Mouse (Mus musculus) stomach, postnatal 0 days (tissue): Measurements from ENCODE around the gene Vsig4. TPM values are rescaled to one million over a fixed set of nuclear protein-coding genes. Genes with fewer than 3 reads are reported as not detected.
"Not testable (repeated sequence)": the region's sequence is repeated elsewhere in the genome, so short reads cannot be mapped to it uniquely, and the experiment has no call there.

Source experiments
- ATAC-seq: fragments of 200-750 bp; cut with Nextera tagmentation; 2 replicates; pipeline ENCODE4 v1.8.0; 2017; ENCODE audit not compliant: low FRiP score, low TSS enrichment
- DNase-seq: peaks from one replicate; pipeline ENCODE4 v3.0.0-alpha.2; 2016; ENCODE audit warnings: low spot score
- H3K27ac ChIP-seq: fragments of 300-500 bp; sonication (generic); replicated peaks from 2 replicates; pipeline ENCODE4 v1.5.1; 2014; ENCODE audit warnings: mild to moderate bottlenecking, control low read depth
- H3K27me3 ChIP-seq: fragments of 300-500 bp; sonication (generic); 2 replicates; pipeline ENCODE4 v1.6.1; 2014; ENCODE audit warnings: low read length; ENCODE audit not compliant: control insufficient read depth, insufficient read depth
- H3K36me3 ChIP-seq: fragments of 300-500 bp; sonication (generic); 2 replicates; pipeline ENCODE4 v1.6.1; 2014; ENCODE audit warnings: low read length, mixed read lengths; ENCODE audit not compliant: control insufficient read depth, insufficient read depth
- H3K4me1 ChIP-seq: fragments of 300-500 bp; sonication (generic); replicated peaks from 2 replicates; pipeline ENCODE4 v1.6.1; 2014; ENCODE audit warnings: antibody characterized with exemption; ENCODE audit not compliant: control insufficient read depth, insufficient read depth
- H3K4me2 ChIP-seq: fragments of 300-500 bp; sonication (generic); replicated peaks from 2 replicates; pipeline ENCODE4 v1.6.1; 2014; ENCODE audit warnings: low read depth, mild to moderate bottlenecking, control low read depth, moderate library complexity
- H3K4me3 ChIP-seq: fragments of 300-500 bp; sonication (generic); 2 replicates; pipeline ENCODE4 v1.5.1; 2014; ENCODE audit warnings: low read depth, low read length, control low read depth
- H3K9ac ChIP-seq: fragments of 300-500 bp; sonication (generic); 2 replicates; pipeline ENCODE4 v1.6.1; 2014; ENCODE audit warnings: mild to moderate bottlenecking, low read length, control low read depth, mixed read lengths
- H3K9me3 ChIP-seq: fragments of 300-500 bp; sonication (generic); 2 replicates; pipeline ENCODE4 v1.6.1; 2016; ENCODE audit warnings: low read length; ENCODE audit not compliant: control insufficient read depth
- CTCF ChIP-seq: IDR thresholded peaks from 2 replicates; pipeline ENCODE4 v1.5.1; 2016; ENCODE audit warnings: antibody characterized with exemption, low read depth, mild to moderate bottlenecking, moderate library complexity
- EP300 ChIP-seq: optimal IDR thresholded peaks from 2 replicates; pipeline ENCODE3; 2016; ENCODE audit warnings: antibody characterized with exemption
- WGBS: fragments of 180-500 bp; shearing (Covaris S2); extraction: QIAGEN DNeasy Blood & Tissue Kit; methylation state at CpG from one replicate; pipeline ENCODE4 v1.1.7; 2014; 5-methylcytosine and 5-hydroxymethylcytosine counted together
- microRNA counts: library from miRNA; unstranded; fragments of <30 nt; microRNA quantifications from one replicate; lab custom pipeline; 2015
- microRNA-seq: library from miRNA; unstranded; fragments of <30 nt; microRNA quantifications from one replicate; pipeline ENCODE4, GENCODE M21; 2016
- polyA plus RNA-seq: library from polyadenylated mRNA; unstranded; fragments of >200 nt; fragmentation: Nextera tagmentation; extraction: Ambion mirVana; gene quantifications from 2 replicates; pipeline ENCODE4 v1.2.1, GENCODE M21; 2015

Vsig4 gene
- polyA plus RNA-seq, 1 experiment from 2014 or later, result not detected

DNA sequence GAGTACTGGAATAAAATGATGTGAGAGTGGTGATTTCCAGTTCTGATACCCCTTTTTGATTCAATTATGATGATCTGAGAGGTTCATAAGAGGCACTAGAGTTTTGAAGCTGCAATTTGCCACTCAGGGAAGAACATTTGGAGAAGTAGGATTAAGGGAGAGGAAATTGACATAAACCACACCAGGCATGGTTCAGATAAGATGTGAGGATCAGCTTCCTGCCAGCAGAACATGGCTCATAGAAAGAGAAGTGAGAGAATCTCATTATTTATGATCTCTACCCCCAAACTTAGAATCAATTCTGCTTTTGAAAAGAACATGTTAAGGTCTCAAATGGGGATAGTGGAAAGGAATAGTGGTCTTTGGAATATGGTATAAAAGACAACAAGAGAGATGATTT is 66.2 kb downstream of the Vsig4 start:
- Histone ChIP-seq H3K4me2 (no peak overlapping the region), H3K36me3 (no peaks in the 10 kb centered on the region), H3K4me3 (no peak overlapping the region), H3K27ac (no peak overlapping the region), H3K4me1 (no peaks in the 10 kb centered on the region), H3K27me3 (no peaks in the 10 kb centered on the region), H3K9ac (no peak overlapping the region), H3K9me3 (no peaks in the 10 kb centered on the region)
- ATAC-seq, result no peak
- no peak for DNase-seq
- no peak for TF ChIP-seq EP300

DNA sequence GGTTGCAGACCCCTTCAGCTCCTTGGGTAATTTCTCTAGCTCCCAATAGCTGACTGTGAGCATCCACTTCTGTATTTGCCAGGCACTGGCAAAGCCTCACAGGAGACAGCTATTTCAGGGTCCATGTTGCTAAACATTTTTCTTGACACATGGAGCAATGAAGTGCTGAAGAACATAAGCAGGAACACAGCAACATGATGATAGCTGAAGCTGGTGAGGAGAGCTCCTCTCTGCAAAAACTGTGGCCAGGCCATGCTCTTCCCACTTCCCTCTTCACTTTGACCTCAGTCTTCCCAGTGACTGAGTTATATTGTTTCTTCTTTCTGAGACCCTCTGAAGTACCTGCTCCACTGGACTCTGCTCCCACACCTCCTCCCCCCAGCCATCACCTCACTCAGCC is 67.8 kb downstream of the Vsig4 start:
- DNase-seq (no peak), ATAC-seq (no peak)
- TF ChIP-seq CTCF (no peak), EP300 (no peak)
- Histone ChIP-seq H3K4me3 (no peak overlapping the region), H3K9me3 (no peaks in the 10 kb centered on the region), H3K27me3 (no peaks in the 10 kb centered on the region), H3K36me3 (no peaks in the 10 kb centered on the region), H3K4me2 (no peak overlapping the region), H3K9ac (no peak overlapping the region), H3K4me1 (no peaks in the 10 kb centered on the region), H3K27ac (no peak overlapping the region)

DNA sequence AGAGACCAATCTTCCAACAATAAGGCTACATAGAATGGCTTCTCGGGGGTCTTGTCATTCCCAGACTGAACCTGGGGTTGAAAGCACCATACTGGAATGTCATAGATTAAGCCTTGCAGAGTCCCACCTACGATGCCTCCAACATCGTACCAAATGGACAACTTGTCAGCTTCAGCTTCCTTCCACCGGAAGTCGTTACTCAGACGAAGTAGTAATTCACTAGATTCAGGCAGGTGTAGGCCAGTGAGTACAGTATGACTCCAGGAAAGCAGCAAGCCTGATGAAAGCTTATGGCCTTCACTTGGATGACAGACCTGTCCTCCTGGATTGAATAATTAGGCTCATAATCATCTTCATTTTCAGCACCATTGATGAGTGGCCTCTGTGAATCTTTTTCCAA is 69.0 kb downstream of the Vsig4 start:
- Histone ChIP-seq H3K4me2 (no peak overlapping the region), H3K9me3 (no peaks in the 10 kb centered on the region), H3K4me3 (no peak overlapping the region), H3K27ac (no peak overlapping the region), H3K36me3 (no peaks in the 10 kb centered on the region), H3K4me1 (no peaks in the 10 kb centered on the region), H3K27me3 (no peaks in the 10 kb centered on the region), H3K9ac (no peak overlapping the region)
- no peak for ATAC-seq
- TF ChIP-seq CTCF (no peak), EP300 (no peak)
- 86% methylated on average over 6 of the region's 6 CpGs for WGBS
- DNase-seq, result no peak

DNA sequence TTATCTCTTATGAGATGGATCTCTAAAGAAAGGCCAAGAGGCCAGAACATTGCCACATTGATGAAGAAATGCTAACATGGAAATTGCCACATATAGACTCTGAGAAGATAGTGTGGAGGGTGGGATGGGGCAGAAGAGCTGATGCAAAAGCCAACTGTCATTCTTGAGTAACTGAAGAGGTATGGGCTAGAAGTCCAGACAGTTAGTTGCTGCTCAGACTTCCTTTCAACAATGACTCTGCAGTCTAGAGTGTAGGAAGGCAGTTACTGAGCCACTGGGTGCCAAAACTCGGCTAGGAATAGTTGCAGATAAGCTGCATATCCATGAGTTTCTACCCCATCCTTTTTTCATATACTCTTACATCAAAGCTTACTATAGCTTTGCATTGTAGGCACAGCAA is 75.2 kb downstream of the Vsig4 start:
- no peak overlapping the region for H3K27ac ChIP-seq
- H3K36me3 ChIP-seq, result no peaks in the 10 kb centered on the region
- H3K9ac ChIP-seq, result no peak overlapping the region
- DNase-seq, result no peak
- H3K4me1 ChIP-seq, result no peaks in the 10 kb centered on the region
- TF ChIP-seq CTCF (no peak), EP300 (no peak)
- H3K4me3 ChIP-seq, result no peak overlapping the region
- no peak overlapping the region for H3K4me2 ChIP-seq
- no peaks in the 10 kb centered on the region for H3K9me3 ChIP-seq
- 32% methylated on average over 1 of the region's 1 CpGs for WGBS
- no peaks in the 10 kb centered on the region for H3K27me3 ChIP-seq
- ATAC-seq, result no peak

DNA sequence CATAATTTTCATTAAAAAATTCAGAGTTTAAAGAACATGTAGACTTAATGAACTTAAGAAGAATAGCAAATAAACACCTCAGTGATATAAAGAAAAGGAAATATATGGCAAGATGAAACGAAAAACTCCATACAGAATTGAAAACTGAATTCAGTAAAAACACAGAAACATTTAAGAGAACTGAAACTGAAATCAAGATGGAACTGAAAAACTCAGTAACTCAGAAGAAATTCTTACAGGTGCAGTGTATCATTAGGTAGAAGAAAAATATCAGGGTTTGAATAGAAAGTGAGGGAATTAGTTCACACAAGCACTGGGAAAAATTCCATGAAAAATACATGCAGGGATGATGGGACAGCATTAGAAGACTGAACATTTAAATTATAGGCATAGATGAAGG is 86.4 kb downstream of the Vsig4 start:
- Histone ChIP-seq H3K4me3 (no peak overlapping the region), H3K9ac (no peak overlapping the region), H3K27me3 (no peaks in the 10 kb centered on the region), H3K4me1 (no peaks in the 10 kb centered on the region), H3K27ac (no peak overlapping the region), H3K36me3 (no peaks in the 10 kb centered on the region), H3K4me2 (no peak overlapping the region), H3K9me3 (no peaks in the 10 kb centered on the region)
- WGBS, result 37% methylated on average over 1 of the region's 1 CpGs
- TF ChIP-seq CTCF, result no peak
- no peak for TF ChIP-seq EP300
- no peak for ATAC-seq
- DNase-seq, result no peak

- H3K9ac ChIP-seq, H3K27ac ChIP-seq, DNase-seq, ATAC-seq, H3K4me1 ChIP-seq, H3K9me3 ChIP-seq, H3K27me3 ChIP-seq, H3K4me2 ChIP-seq, H3K36me3 ChIP-seq, H3K4me3 ChIP-seq: not testable (repeated sequence)
- 0 out of 2 replicates have a peak, but pooled peaks have one; percentile 12 for TF ChIP-seq CTCF
- 77% methylated on average over 3 of the region's 3 CpGs for WGBS
Measured at GRCm38 (mm10) chrX:96205143-96205542, 88.1 kb downstream of the Vsig4 start.

MicroRNA genes within 50 kb of the gene (microRNA counts, 519-probe panel; counts per million panel counts)
- 5,051 counts per million, percentile 56 among the panel's probes with 10 or more counts for microRNA mmu-miR-223 (lab: Ali Mortazavi, UCI)

Small RNAs within 50 kb of the gene (microRNA-seq; reads per million reads assigned to microRNA genes)
- 690 reads per million, percentile 67 among the genes with 10 or more reads in this experiment for gene Mir223

Other genes with a start within 250 kb of the Vsig4 start
- 32.9 and 34.9 TPM in 2 replicates for gene Msn, start 197.4 kb downstream of the Vsig4 start, polyA plus RNA-seq
- gene Heph, start 161.9 kb upstream of the Vsig4 start, polyA plus RNA-seq, result 2.3 and 2.6 TPM in 2 replicates
- 0.04 and 0.06 TPM in 2 replicates for gene Hsf3, start 162.9 kb upstream of the Vsig4 start, polyA plus RNA-seq